Comparison of ENCODE assay signal across 8 mouse cellular contexts in genomic region chr6:115124675-115125357, GRCm38 (mm10). TPM values are rescaled to one million over a fixed set of nuclear protein-coding genes. Genes with fewer than 3 reads are reported as not detected.
A peak's percentile ranks its signal among the peaks of the same experiment; 100 is the strongest.
DNase-seq lines count a peak whose midpoint lies in the region; ATAC-seq lines count a peak whose summit lies in the region.

No protein-coding gene starts in this region.

- WGBS in hindbrain, embryonic 12.5 days, result 75% methylated on average over 2 of the region's 2 CpGs

- no peaks in the 10 kb centered on the region for H3K36me3 ChIP-seq in hindbrain, embryonic 12.5 days

- no peaks in the 10 kb centered on the region for H3K27me3 ChIP-seq in hindbrain, embryonic 12.5 days

- no peak overlapping the region for H3K4me2 ChIP-seq in hindbrain, embryonic 12.5 days (replicated peaks)

- H3K4me3 ChIP-seq in hindbrain, embryonic 12.5 days, result no peak overlapping the region

- H3K9ac ChIP-seq in hindbrain, embryonic 12.5 days, result no peak overlapping the region

- peaks cover 38% of the 10 kb centered on the region for H3K4me1 ChIP-seq in hindbrain, embryonic 12.5 days

- H3K9me3 ChIP-seq in hindbrain, embryonic 12.5 days (replicated peaks), result no peaks in the 10 kb centered on the region

- no peak for DNase-seq in frontal cortex, postnatal 10 days (ENCODE audit: low spot score in 2 of 2)
- peak; percentile 97 for DNase-seq in cerebellum, postnatal 10 days
- peak; percentile 43 for DNase-seq in lung, postnatal 36 days
- no peak for DNase-seq in yolk sac, embryonic 10.5 days (ENCODE audit: low spot score)
- DNase-seq in kidney, adult 11 months, result no peak
- no peak for DNase-seq in natural killer cell, adult 2 months (ENCODE audit: low spot score in 2 of 2)

- H3K27ac ChIP-seq in hindbrain, embryonic 12.5 days, result peak overlapping the region; percentile 23; the same call in 1 of the 2 replicates

- peak; percentile 11; the same call in 1 of the 2 replicates for ATAC-seq in frontal cortex, adult (ENCODE audit: low TSS enrichment)
- no peak for ATAC-seq in hindbrain, embryonic 12.5 days (ENCODE audit: low FRiP score)

RNA-seq across cellular contexts. Expression of gene Syn2, which starts 9.9 kb away (rescaled TPM):
- polyA plus RNA-seq in hindbrain, embryonic 12.5 days (2016; fragmentation: Nextera tagmentation; extraction: Ambion mirVana), result 13.2 and 15.4 TPM in 2 replicates

Comparison
In these comparisons a context has a peak if more than half of its experiments do, and no peak if none do; other contexts are left out.
1. DNase-seq: peak in cerebellum, postnatal 10 days (2 of 2) and lung, postnatal 36 days (single experiment); none in frontal cortex, postnatal 10 days (0 of 2), yolk sac, embryonic 10.5 days (single experiment), kidney, adult 11 months (single experiment) and natural killer cell, adult 2 months (0 of 2).